ENCODE assay signal across 16 mouse cellular contexts in genomic region chr1:92117597-92117996, GRCm38 (mm10).
"Had no signal": no experiment of that assay in that cellular context is flagged by ENCODE, and none has a peak within 500 bp of the region (broad histone marks: within the 10 kb centered on the region; RNA-seq: fewer than 3 reads in every experiment).

No protein-coding gene starts in this region.

- H3K36me3 ChIP-seq: midbrain, embryonic 13.5 days; midbrain, embryonic 15.5 days; neural tube, embryonic 12.5 days; stomach, embryonic 15.5 days had no signal

- H3K27me3 ChIP-seq: midbrain, embryonic 13.5 days; midbrain, embryonic 15.5 days; neural tube, embryonic 12.5 days; stomach, embryonic 15.5 days had no signal

- H3K9me3 ChIP-seq: megakaryocyte, embryonic 14.5 days; midbrain, embryonic 13.5 days; midbrain, embryonic 15.5 days; neural tube, embryonic 12.5 days; stomach, embryonic 15.5 days had no signal

- DNase-seq: lung, adult 18-20 months; lung, embryonic 14.5 days; lung, postnatal 14 days; lung, postnatal 36 days; right cerebral cortex, postnatal 14 days; thymus, adult 18-20 months; thymus, postnatal 14 days; thymus, postnatal 36 days had no signal

- H3K4me3 ChIP-seq: megakaryocyte, embryonic 14.5 days; midbrain, embryonic 13.5 days; midbrain, embryonic 15.5 days; neural tube, embryonic 12.5 days; stomach, embryonic 15.5 days had no signal

- H3K4me2 ChIP-seq: lung, embryonic 14.5 days; midbrain, embryonic 11.5 days; midbrain, embryonic 13.5 days; midbrain, embryonic 15.5 days; neural tube, embryonic 12.5 days; stomach, embryonic 15.5 days had no signal

- H3K27ac ChIP-seq: macrophage; midbrain, embryonic 13.5 days; midbrain, embryonic 15.5 days; neural tube, embryonic 12.5 days; stomach, embryonic 15.5 days; stomach, postnatal 0 days had no signal

- ATAC-seq: midbrain, embryonic 13.5 days; midbrain, embryonic 15.5 days had no signal

- H3K4me1 ChIP-seq: midbrain, embryonic 13.5 days; midbrain, embryonic 15.5 days; neural tube, embryonic 12.5 days had no signal

- H3K9ac ChIP-seq: lung, embryonic 14.5 days; midbrain, embryonic 13.5 days; midbrain, embryonic 15.5 days; neural tube, embryonic 12.5 days; stomach, embryonic 15.5 days had no signal
